Mouse (Mus musculus) embryonic facial prominence, embryonic 14.5 days (tissue): Measurements from ENCODE around the gene Imp3. TPM values are rescaled to one million over a fixed set of nuclear protein-coding genes. Genes with fewer than 3 reads are reported as not detected.

Source experiments
- ATAC-seq: fragments of 200-750 bp; cut with Nextera tagmentation; 2 replicates; pipeline ENCODE4 v1.8.0; 2017; ENCODE audit warnings: low read depth, moderate number of reproducible peaks, moderate TSS enrichment
- DNase-seq: peaks from one replicate; pipeline ENCODE4 v3.0.0-alpha.2; 2015; ENCODE audit warnings: low spot score
- H3K27ac ChIP-seq: fragments of 300-500 bp; sonication (generic); replicated peaks from 2 replicates; pipeline ENCODE4 v1.5.1; 2014; ENCODE audit warnings: low read depth, mild to moderate bottlenecking, low read length, moderate library complexity
- H3K27me3 ChIP-seq: fragments of 300-500 bp; sonication (generic); replicated peaks from 2 replicates; pipeline ENCODE4 v1.6.1; 2014; ENCODE audit warnings: low read length; ENCODE audit not compliant: control insufficient read depth, insufficient read depth
- H3K36me3 ChIP-seq: fragments of 300-500 bp; sonication (generic); 2 replicates; pipeline ENCODE4 v1.6.1; 2014; ENCODE audit warnings: low read length, mixed read lengths; ENCODE audit not compliant: control insufficient read depth, insufficient read depth
- H3K4me1 ChIP-seq: fragments of 300-500 bp; sonication (generic); 2 replicates; pipeline ENCODE4 v1.6.1; 2014; ENCODE audit warnings: antibody characterized with exemption, low read length; ENCODE audit not compliant: control insufficient read depth, insufficient read depth
- H3K4me2 ChIP-seq: fragments of 300-500 bp; sonication (generic); 2 replicates; pipeline ENCODE4 v1.6.1; 2014; ENCODE audit warnings: low read depth, mild to moderate bottlenecking, low read length, moderate library complexity, mixed read lengths
- H3K4me3 ChIP-seq: fragments of 300-500 bp; sonication (generic); 2 replicates; pipeline ENCODE4 v1.5.1; 2014; ENCODE audit warnings: low read depth, mild to moderate bottlenecking, low read length
- H3K9ac ChIP-seq: fragments of 300-500 bp; sonication (generic); 2 replicates; pipeline ENCODE4 v1.6.1; 2014; ENCODE audit warnings: low read depth, mild to moderate bottlenecking, low read length, moderate library complexity, mixed read lengths
- H3K9me3 ChIP-seq: fragments of 300-500 bp; sonication (generic); 2 replicates; pipeline ENCODE4 v1.6.1; 2016; ENCODE audit warnings: low read length; ENCODE audit not compliant: control insufficient read depth
- WGBS: fragments of 180-500 bp; shearing (Covaris S2); extraction: QIAGEN DNeasy Blood & Tissue Kit; methylation state at CpG from one replicate; pipeline ENCODE4 v1.1.7; 2014; 5-methylcytosine and 5-hydroxymethylcytosine counted together
- polyA plus RNA-seq: library from polyadenylated mRNA; unstranded; fragments of >200 nt; fragmentation: Nextera tagmentation; extraction: Ambion mirVana; gene quantifications from 2 replicates; pipeline ENCODE4 v1.2.1, GENCODE M21; 2014

The Imp3 gene
- polyA plus RNA-seq, 1 experiment from 2014 or later = 78.0 TPM

DNA sequence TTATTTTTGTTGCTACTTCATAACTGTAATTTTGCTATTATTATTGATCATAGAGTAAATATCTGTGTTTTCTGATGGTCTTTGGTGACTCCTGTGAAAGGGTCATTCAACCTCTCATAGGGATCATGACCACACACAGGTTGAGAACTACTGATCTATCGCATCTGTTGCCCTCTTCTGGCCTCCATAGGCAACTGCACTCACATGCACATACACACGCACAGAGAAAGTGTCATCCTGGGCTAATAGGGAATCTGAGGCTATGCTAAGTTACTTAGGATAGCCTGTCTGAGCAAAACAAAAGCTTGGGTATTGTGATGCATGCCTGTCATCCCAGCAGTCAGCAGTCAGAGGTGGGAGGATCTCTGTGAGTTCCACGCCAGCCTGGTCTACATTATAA lies 24.3 kb downstream of the Imp3 start:
- Histone ChIP-seq H3K4me1 (no peaks in the 10 kb centered on the region), H3K4me3 (no peak overlapping the region), H3K27me3 (no peaks in the 10 kb centered on the region), H3K36me3 (peaks cover 41% of the 10 kb centered on the region), H3K27ac (no peak overlapping the region), H3K9ac (no peak overlapping the region), H3K9me3 (0 out of 2 replicates have a peak, but pooled peaks cover 3% of the 10 kb centered on the region), H3K4me2 (no peak overlapping the region)
- 94% methylated on average over 3 of the region's 3 CpGs for WGBS
- ATAC-seq (no peak), DNase-seq (no peak)

DNA sequence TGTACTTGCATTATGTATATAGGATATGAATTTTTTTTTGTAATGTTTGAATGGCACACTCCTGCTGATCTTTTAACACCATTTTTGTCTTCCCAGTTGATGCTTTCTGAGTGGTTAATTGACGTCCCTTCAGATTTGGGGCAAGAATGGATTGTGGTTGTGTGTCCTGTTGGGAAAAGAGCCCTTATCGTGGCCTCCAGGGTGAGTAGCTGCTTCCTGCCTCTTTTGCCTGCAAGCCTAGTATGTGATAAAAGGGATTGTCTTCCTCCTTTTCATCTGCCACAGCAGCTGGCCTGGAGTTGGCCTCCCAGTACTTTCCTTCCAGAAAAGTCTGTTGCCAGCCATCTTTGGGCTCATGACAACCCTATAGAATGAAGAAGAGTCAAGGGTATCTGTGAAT lies 32.9 kb downstream of the Imp3 start:
- Histone ChIP-seq H3K9me3 (no peaks in the 10 kb centered on the region), H3K4me3 (no peak overlapping the region), H3K9ac (no peak overlapping the region), H3K27me3 (no peaks in the 10 kb centered on the region), H3K36me3 (peaks cover 22% of the 10 kb centered on the region), H3K4me2 (no peak overlapping the region), H3K4me1 (no peaks in the 10 kb centered on the region), H3K27ac (no peak overlapping the region)
- WGBS = 75% methylated on average over 2 of the region's 2 CpGs
- ATAC-seq (no peak), DNase-seq (no peak)

DNA sequence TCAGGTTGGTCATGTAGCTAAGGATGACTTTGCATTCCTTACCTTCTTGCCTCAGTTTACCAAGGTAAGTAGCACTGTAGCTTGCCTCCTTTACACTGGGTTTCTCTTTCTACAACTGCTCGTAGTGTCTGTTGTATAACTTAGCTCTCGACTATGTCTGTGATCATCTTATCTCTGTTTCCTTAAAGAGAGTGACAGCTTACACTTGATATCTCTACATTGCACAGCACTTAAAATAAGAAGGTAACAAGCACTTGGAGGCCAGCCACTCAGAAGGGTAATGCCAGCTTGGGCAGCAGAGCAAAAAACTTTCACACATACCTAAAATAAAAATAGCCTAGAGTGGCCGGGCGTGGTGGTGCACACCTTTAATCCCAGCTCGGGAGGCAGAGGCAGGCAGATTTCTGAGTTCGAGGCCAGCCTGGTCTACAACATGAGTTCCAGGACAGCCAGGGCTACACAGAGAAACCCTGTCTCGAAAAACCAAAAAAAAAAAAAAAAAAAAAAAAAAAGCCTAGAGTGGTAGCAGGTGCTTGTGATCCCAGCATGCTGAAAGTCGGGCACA lies 36.8 kb downstream of the Imp3 start:
- 85% methylated on average over 7 of the region's 8 CpGs for whole genome bisulfite sequencing
- Histone ChIP-seq H3K36me3 (peaks cover 22% of the 10 kb centered on the region), H3K9ac (no peak overlapping the region), H3K4me1 (no peaks in the 10 kb centered on the region), H3K9me3 (no peaks in the 10 kb centered on the region), H3K27me3 (no peaks in the 10 kb centered on the region), H3K4me2 (no peak overlapping the region), H3K27ac (no peak overlapping the region), H3K4me3 (no peak overlapping the region)
- ATAC-seq (no peak), DNase-seq (no peak)

DNA sequence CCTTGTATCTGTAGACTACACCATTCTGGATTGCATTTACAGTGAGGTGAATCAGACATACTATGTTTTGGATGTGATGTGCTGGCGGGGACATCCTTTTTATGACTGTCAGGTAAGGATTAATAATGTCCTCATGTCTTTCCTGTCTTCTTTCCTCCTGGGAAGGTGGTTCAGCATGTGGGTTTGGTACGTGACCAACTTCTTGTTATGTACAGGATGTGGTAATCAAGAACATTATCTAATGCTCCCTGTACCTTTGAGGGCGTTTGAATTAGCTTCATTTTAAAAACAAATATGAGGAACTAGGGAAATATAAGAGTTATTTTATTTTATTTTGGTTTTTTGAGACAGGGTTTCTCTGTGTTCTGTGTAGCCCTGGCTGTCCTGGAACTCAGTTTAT lies 37.9 kb downstream of the Imp3 start:
- 78% methylated on average over 3 of the region's 3 CpGs for WGBS

DNA sequence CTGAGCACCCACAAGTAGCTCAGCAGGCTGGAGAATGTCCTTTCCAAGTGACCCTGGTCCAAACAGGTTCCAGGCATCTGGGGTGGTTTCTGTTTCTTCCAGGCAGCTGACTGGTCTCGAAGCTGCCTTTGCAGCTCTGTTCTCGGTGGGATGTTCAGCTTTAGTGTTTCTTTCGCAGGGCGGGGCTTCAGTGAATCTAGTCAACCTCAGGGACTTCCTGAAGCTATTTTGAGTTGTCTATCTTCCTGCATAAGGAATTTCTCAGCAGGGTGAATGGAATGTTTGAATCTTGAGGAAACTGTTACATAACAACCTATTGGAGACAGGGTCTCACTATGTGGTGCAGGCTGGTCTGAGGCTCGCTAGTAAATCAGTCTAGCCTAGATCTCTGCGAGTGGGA lies 42.9 kb downstream of the Imp3 start:
- Histone ChIP-seq H3K4me1 (no peaks in the 10 kb centered on the region), H3K9me3 (no peaks in the 10 kb centered on the region), H3K27me3 (no peaks in the 10 kb centered on the region), H3K36me3 (peaks cover 40% of the 10 kb centered on the region), H3K9ac (no peak overlapping the region), H3K4me2 (no peak overlapping the region), H3K4me3 (no peak overlapping the region), H3K27ac (no peak overlapping the region)
- DNase-seq = no peak
- ATAC-seq = no peak
- WGBS = 88% methylated on average over 6 of the region's 6 CpGs

More for the DNA sequence above, 37.9 kb downstream of the Imp3 start:
- Histone ChIP-seq H3K27me3 (no peaks in the 10 kb centered on the region), H3K9me3 (no peaks in the 10 kb centered on the region), H3K9ac (no peak overlapping the region), H3K4me1 (no peaks in the 10 kb centered on the region), H3K27ac (no peak overlapping the region), H3K4me3 (no peak overlapping the region), H3K4me2 (no peak overlapping the region), H3K36me3 (peaks cover 28% of the 10 kb centered on the region)
- DNase-seq (no peak), ATAC-seq (no peak)

DNA sequence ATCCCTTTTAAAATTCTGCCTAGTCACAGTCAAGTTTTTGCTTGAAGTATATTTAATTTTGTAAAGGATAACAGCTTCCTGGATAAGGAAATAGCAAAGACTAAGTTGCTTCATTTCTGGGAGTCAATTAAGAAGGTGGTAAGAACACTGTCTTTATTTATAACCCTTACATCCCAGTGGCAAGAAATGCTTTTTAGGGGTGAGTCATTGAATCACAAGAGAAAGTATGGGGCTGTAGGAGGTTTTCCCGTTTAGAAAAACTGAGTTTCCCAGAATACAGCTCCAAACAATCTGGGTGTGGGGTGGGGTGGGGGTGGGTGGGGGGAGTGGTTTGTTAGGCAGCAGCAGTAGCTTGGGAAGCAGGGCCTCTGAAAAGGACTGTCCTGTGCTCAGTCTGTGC lies 44.2 kb downstream of the Imp3 start:
- DNase-seq (no peak), ATAC-seq (no peak)
- Histone ChIP-seq H3K9ac (no peak overlapping the region), H3K4me1 (no peaks in the 10 kb centered on the region), H3K36me3 (peaks cover 40% of the 10 kb centered on the region), H3K9me3 (no peaks in the 10 kb centered on the region), H3K27me3 (no peaks in the 10 kb centered on the region), H3K4me3 (no peak overlapping the region), H3K27ac (no peak overlapping the region), H3K4me2 (no peak overlapping the region)
- WGBS = 54% methylated on average over 1 of the region's 1 CpGs

Other genes starting within 250 kb of the Imp3 start
- gene Lingo1, start 141.0 kb upstream of the Imp3 start, polyA plus RNA-seq = 6.4 and 8.3 TPM in 2 replicates
- gene Odf3l1, start 72.8 kb upstream of the Imp3 start, polyA plus RNA-seq = 1.7 and 2.7 TPM in 2 replicates
- 34.8 and 35.1 TPM in 2 replicates for gene Cspg4, start 72.4 kb upstream of the Imp3 start, polyA plus RNA-seq
- 7.8 and 8.2 TPM in 2 replicates for gene Snx33, start 9.1 kb upstream of the Imp3 start, polyA plus RNA-seq
- 22.2 and 23.6 TPM in 2 replicates for gene Snupn, start 13.4 kb downstream of the Imp3 start, polyA plus RNA-seq
- 32.9 and 33.7 TPM in 2 replicates for gene Ptpn9, start 57.4 kb downstream of the Imp3 start, polyA plus RNA-seq
- 32.4 and 38.6 TPM in 2 replicates for gene Sin3a, start 134.6 kb downstream of the Imp3 start, polyA plus RNA-seq
- gene Man2c1, start 193.2 kb downstream of the Imp3 start, polyA plus RNA-seq = 38.2 and 42.4 TPM in 2 replicates
- 6.5 and 7.7 TPM in 2 replicates for gene Neil1, start 210.8 kb downstream of the Imp3 start, polyA plus RNA-seq
- 83.0 and 89.9 TPM in 2 replicates for gene Commd4, start 220.9 kb downstream of the Imp3 start, polyA plus RNA-seq